Mouse (Mus musculus): ENCODE results near the gene Nck2. TPM values are rescaled to one million over a fixed set of nuclear protein-coding genes. Genes with fewer than 3 reads are reported as not detected.

Nck2 gene
- total RNA-seq, 1 experiment: 20.3 TPM

GRCm38 (mm10) chr1:43535519-43536000, 91.2 kb downstream of the Nck2 start:
- H3K36me3 ChIP-seq (ENCODE audit: control insufficient read depth, insufficient read depth, low read length, poor library complexity, severe bottlenecking): no peaks in the 10 kb centered on the region; the same call in 1 of the 2 replicates

DNA sequence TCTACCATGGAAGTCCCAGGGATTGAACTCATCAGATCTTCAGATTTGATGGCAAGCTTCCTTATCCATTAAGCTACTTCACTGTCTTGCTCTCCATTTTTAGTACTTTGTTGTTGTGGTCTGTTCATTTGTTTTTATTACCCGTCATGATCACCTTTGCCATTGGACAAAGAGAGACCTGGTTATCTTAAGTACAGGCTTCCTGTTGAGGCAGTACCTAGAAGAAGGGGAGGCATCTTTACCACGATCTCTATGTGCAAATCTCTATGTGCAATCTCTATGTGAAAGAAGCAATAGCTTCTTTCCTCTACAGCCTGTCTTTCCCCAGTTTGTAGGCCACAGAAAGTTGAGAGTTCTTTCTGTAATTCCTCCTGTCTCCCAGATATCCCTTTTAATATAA, 91.9 kb downstream of the Nck2 start:
- Histone ChIP-seq H3K36me3 (ENCODE audit: control insufficient read depth, insufficient read depth, low read length, poor library complexity, severe bottlenecking) (no peaks in the 10 kb centered on the region; the same call in 1 of the 2 replicates), H3K9ac (ENCODE audit: insufficient read depth, low read depth, low read length, poor library complexity, severe bottlenecking) (no peak overlapping the region), H3K4me3 (ENCODE audit: insufficient read depth in 1 of 2, low read depth in 1 of 2, low read length in 2 of 2, poor library complexity in 1 of 2, severe bottlenecking in 1 of 2) (no peak overlapping the region), H3K27ac (ENCODE audit: insufficient read depth, low read depth, low read length, poor library complexity, severe bottlenecking) (no peak overlapping the region), H3K4me1 (ENCODE audit: control insufficient read depth in 2 of 2, insufficient read depth in 2 of 2, low read length in 2 of 2, poor library complexity in 1 of 2) (no peaks in the 10 kb centered on the region), H3K9me3 (ENCODE audit: control insufficient read depth, insufficient read depth, low read depth, low read length) (no peaks in the 10 kb centered on the region)
- in situ Hi-C loops (cut with MboI; ENCODE audit: low sequenced_read_pairs in 2 of 2, unreplicated experiment in 2 of 2): no loop called here
- no peak for DNase-seq (ENCODE audit: low read depth, low spot score)
- no peak for TF ChIP-seq MAFK (IDR thresholded peaks at IDR 0.05; ENCODE audit: insufficient read depth, low read depth, low read length)
- no peak for TF ChIP-seq ZC3H11A (IDR thresholded peaks at IDR 0.05; ENCODE audit: borderline replicate concordance, low read depth, low read length)
- no peak for TF ChIP-seq CHD2 (IDR thresholded peaks at IDR 0.05; ENCODE audit: low read depth, low read length)
- TF ChIP-seq ZNF384 (IDR thresholded peaks at IDR 0.05; ENCODE audit: low read depth, low read length): no peak
- no peak for TF ChIP-seq HCFC1 (IDR thresholded peaks at IDR 0.05; ENCODE audit: borderline replicate concordance, insufficient read depth, low read length)

More at GRCm38 (mm10) chr1:43535519-43536000, 91.2 kb downstream of the Nck2 start:
- TF ChIP-seq CHD2 (IDR thresholded peaks at IDR 0.05; ENCODE audit: low read depth, low read length): no peak
- TF ChIP-seq ZC3H11A (IDR thresholded peaks at IDR 0.05; ENCODE audit: borderline replicate concordance, low read depth, low read length): no peak
- TF ChIP-seq ZNF384 (IDR thresholded peaks at IDR 0.05; ENCODE audit: low read depth, low read length): no peak
- no peak for TF ChIP-seq MAFK (IDR thresholded peaks at IDR 0.05; ENCODE audit: insufficient read depth, low read depth, low read length)
- TF ChIP-seq HCFC1 (IDR thresholded peaks at IDR 0.05; ENCODE audit: borderline replicate concordance, insufficient read depth, low read length): no peak
- Histone ChIP-seq H3K9ac (ENCODE audit: insufficient read depth, low read depth, low read length, poor library complexity, severe bottlenecking) (no peak overlapping the region), H3K4me1 (ENCODE audit: control insufficient read depth in 2 of 2, insufficient read depth in 2 of 2, low read length in 2 of 2, poor library complexity in 1 of 2) (no peaks in the 10 kb centered on the region), H3K9me3 (ENCODE audit: control insufficient read depth, insufficient read depth, low read depth, low read length) (no peaks in the 10 kb centered on the region), H3K27ac (ENCODE audit: insufficient read depth, low read depth, low read length, poor library complexity, severe bottlenecking) (no peak overlapping the region), H3K4me3 (ENCODE audit: insufficient read depth in 1 of 2, low read depth in 1 of 2, low read length in 2 of 2, poor library complexity in 1 of 2, severe bottlenecking in 1 of 2) (no peak overlapping the region)
- in situ Hi-C loops (cut with MboI; ENCODE audit: low sequenced_read_pairs in 2 of 2, unreplicated experiment in 2 of 2): no loop called here
- no peak for DNase-seq (ENCODE audit: low read depth, low spot score)

DNA sequence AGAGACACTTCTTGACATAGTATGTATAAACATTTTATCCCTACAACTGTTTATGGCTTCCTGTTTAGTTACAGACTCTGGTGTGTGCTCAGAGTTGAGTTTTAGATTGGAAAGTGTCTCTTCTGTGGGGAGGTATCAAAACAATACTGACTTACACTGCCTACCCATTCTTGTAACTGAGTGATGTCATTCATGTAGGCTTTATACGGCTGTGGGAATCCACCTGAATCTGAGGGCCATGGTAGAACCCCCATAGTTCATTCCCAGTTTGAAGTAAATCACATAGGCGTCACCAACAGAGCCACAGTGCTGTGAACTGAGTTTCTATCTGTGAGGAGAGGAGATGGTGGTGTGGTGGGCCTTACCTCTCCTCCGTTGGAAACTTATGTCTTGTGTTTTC, 92.6 kb downstream of the Nck2 start:
- in situ Hi-C loops (cut with MboI; ENCODE audit: low sequenced_read_pairs in 2 of 2, unreplicated experiment in 2 of 2): no loop called here
- no peaks in the 10 kb centered on the region for H3K4me1 ChIP-seq (ENCODE audit: control insufficient read depth in 2 of 2, insufficient read depth in 2 of 2, low read length in 2 of 2, poor library complexity in 1 of 2)
- no peak for DNase-seq (ENCODE audit: low read depth, low spot score)

GRCm38 (mm10) chr1:43537496-43537895, 93.1 kb downstream of the Nck2 start:
- no peak for TF ChIP-seq MAFK (IDR thresholded peaks at IDR 0.05; ENCODE audit: insufficient read depth, low read depth, low read length)
- no peak for TF ChIP-seq CHD2 (IDR thresholded peaks at IDR 0.05; ENCODE audit: low read depth, low read length)
- TF ChIP-seq ZNF384 (IDR thresholded peaks at IDR 0.05; ENCODE audit: low read depth, low read length): no peak
- no peak for TF ChIP-seq ZC3H11A (IDR thresholded peaks at IDR 0.05; ENCODE audit: borderline replicate concordance, low read depth, low read length)
- no peak for TF ChIP-seq HCFC1 (IDR thresholded peaks at IDR 0.05; ENCODE audit: borderline replicate concordance, insufficient read depth, low read length)
- no peaks in the 10 kb centered on the region for H3K4me1 ChIP-seq (ENCODE audit: control insufficient read depth in 2 of 2, insufficient read depth in 2 of 2, low read length in 2 of 2, poor library complexity in 1 of 2)
- H3K4me3 ChIP-seq (ENCODE audit: insufficient read depth in 1 of 2, low read depth in 1 of 2, low read length in 2 of 2, poor library complexity in 1 of 2, severe bottlenecking in 1 of 2): no peak overlapping the region
- no peaks in the 10 kb centered on the region for H3K9me3 ChIP-seq (ENCODE audit: control insufficient read depth, insufficient read depth, low read depth, low read length)
- no peak overlapping the region for H3K9ac ChIP-seq (ENCODE audit: insufficient read depth, low read depth, low read length, poor library complexity, severe bottlenecking)
- H3K36me3 ChIP-seq (ENCODE audit: control insufficient read depth, insufficient read depth, low read length, poor library complexity, severe bottlenecking): no peaks in the 10 kb centered on the region; the same call in 1 of the 2 replicates
- no peak for DNase-seq (ENCODE audit: low read depth, low spot score)
- in situ Hi-C loops (cut with MboI; ENCODE audit: low sequenced_read_pairs in 2 of 2, unreplicated experiment in 2 of 2): no loop called here
- no peak overlapping the region for H3K27ac ChIP-seq (ENCODE audit: insufficient read depth, low read depth, low read length, poor library complexity, severe bottlenecking)

More for the DNA sequence above, 92.6 kb downstream of the Nck2 start:
- Histone ChIP-seq H3K9ac (ENCODE audit: insufficient read depth, low read depth, low read length, poor library complexity, severe bottlenecking) (no peak overlapping the region), H3K9me3 (ENCODE audit: control insufficient read depth, insufficient read depth, low read depth, low read length) (no peaks in the 10 kb centered on the region), H3K27ac (ENCODE audit: insufficient read depth, low read depth, low read length, poor library complexity, severe bottlenecking) (no peak overlapping the region), H3K36me3 (ENCODE audit: control insufficient read depth, insufficient read depth, low read length, poor library complexity, severe bottlenecking) (no peaks in the 10 kb centered on the region; the same call in 1 of the 2 replicates), H3K4me3 (ENCODE audit: insufficient read depth in 1 of 2, low read depth in 1 of 2, low read length in 2 of 2, poor library complexity in 1 of 2, severe bottlenecking in 1 of 2) (no peak overlapping the region)
- TF ChIP-seq MAFK (IDR thresholded peaks at IDR 0.05; ENCODE audit: insufficient read depth, low read depth, low read length) (no peak), ZNF384 (IDR thresholded peaks at IDR 0.05; ENCODE audit: low read depth, low read length) (no peak), ZC3H11A (IDR thresholded peaks at IDR 0.05; ENCODE audit: borderline replicate concordance, low read depth, low read length) (no peak), HCFC1 (IDR thresholded peaks at IDR 0.05; ENCODE audit: borderline replicate concordance, insufficient read depth, low read length) (no peak), CHD2 (IDR thresholded peaks at IDR 0.05; ENCODE audit: low read depth, low read length) (no peak)
